Mouse (Mus musculus) spleen, postnatal 36 days (tissue): ENCODE data around the gene Atl2.

Source experiments
- DNase-seq, 2 experiments: peaks; one replicate each; pipeline ENCODE4 v3.0.0; 2022; ENCODE audit warnings: low spot score in 2 of 2, mixed read lengths in 1 of 2

Gene Atl2

DNA sequence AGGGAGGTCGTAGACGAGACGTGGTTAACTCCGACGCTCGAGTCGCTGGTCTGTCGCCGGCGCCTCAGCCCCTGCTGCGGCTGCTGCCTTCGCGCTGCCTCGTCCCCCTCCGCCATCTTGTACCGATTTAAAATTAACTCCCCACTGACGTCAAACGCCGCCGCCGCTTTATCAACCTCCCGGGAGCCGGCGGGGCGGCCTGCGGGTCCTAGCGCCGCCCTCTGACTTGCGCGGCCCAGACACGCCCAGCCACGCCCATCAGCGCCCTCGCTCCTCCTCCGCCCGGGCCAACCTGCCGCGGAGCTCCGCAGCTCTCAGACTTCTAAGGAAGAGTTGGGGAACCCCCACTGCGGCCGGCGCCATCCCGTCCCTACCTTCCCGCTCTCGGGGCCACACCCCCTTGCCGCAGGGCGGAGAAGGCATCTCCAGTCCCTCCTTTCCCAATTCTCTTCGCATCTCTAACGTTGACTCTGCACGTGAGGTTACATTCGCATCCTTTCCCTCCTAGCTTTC is at the start of gene Atl2:
Atl2 (minus strand) TSS at position 213 of the 513 bp plus-strand sequence.
- DNase-seq: peak; percentile 95

GRCm38 (mm10) chr17:79944851-79945250 is 48.9 kb upstream of the Atl2 start:
- no peak for DNase-seq

DNA sequence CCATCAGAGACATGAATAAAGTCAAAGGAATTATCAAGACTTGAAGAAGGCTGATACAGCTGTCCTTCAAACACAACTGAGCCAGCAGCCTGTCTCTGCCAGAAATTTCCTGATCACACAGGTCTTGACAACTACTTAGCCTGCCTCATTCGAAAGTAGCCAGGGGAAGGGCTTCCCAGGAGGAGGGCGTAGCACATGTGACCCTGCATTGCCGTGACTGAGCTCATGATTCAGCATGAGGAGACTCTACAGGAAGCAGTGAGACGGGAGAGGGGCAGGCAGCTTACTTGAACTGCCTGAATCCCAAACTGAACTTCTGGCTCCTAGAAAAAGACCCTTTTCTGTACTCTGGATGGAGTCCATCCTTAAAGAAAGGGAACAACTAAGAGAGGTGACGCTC is 46.5 kb upstream of the Atl2 start:
- DNase-seq: no peak

DNA sequence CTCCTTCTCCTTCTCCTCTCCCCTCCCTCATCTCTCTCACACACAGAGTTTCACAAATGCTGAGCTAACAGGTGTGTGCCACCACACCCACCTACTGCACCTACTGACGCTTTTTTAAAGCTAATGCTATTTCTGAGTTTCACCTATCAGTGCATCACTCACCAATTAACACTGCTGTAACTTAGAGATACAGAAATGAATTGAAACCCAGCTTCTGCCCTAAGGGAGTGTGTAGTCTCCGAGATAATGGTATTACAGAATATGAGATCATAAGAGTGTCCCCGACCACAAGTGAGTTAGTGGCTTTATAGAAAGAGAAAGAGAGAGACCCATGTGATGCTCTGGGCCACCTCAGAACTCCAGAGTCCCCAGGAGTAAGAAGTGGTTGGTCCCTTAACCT is 43.2 kb upstream of the Atl2 start:
- no peak for DNase-seq

- DNase-seq: no peak
Measured at GRCm38 (mm10) chr17:79937921-79938601, 42.1 kb upstream of the Atl2 start.

DNA sequence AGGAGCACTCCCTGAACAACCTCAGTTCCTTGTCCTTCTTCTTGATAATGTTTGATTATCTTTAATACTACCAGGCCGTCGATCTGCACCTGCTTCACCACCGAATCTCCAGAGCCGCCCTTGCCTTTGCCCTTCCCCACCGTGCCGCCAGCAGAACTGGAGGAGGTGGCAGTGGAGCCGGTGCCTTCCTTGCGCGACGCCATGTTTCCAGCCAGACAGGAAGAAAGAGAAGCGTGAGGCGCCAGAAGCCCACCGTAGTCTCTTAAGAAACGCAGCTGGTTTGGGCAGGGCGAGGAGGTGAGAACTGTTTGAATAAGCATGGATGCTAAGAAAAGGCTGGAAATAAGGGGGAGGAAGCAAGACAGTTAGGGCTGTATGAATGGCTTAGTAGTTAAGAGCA is 38.4 kb upstream of the Atl2 start:
- DNase-seq: no peak

DNA sequence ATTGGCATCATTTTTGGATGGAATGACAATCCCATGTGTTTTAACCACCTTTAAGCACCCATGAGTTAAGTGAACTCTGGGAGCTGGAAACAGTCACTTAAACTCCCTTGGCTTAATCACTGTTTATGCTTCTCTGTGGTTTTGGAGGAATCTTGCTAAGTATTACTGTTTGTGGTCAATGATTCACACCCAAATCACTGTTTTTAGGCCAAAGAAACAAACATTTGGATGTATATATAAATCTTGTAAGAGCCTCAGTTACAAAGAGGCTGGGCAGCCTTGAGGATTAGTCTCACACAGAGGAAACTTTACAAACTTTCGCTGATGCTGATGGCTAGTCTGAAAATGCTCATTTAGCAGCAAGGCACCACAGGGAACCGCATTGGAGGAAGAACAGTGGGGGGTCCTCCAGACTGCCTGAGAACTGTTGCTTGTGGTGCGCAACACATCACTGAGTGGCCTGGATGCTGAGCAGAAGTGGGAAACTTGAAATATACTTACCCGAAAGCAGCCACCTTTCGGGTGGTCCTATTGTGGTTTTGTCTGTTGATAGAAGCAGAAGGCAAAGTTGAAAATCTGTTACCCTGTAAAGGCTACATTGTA is 36.9 kb upstream of the Atl2 start:
- no peak for DNase-seq

- peak; percentile 22 to 24 for DNase-seq
Measured at GRCm38 (mm10) chr17:79927110-79927509, 31.2 kb upstream of the Atl2 start.

DNA sequence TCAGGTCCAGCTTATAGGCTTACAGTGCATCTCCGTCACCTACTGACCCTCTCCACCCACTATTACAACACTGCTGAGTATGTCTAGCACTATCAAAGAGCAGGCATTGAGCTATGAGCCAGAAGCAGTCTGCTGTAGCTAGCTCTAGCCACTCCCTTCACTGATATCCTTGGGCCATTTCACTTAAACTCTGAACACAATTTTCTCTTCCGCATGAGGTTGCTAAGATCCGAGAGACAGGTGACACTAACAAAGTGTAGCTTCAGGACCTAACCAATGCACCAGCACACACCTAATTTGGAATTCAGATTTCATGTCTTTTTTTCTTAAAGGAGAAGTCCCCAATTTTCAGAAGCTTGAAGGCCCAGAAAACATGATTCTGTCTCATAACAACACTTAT is 30.6 kb upstream of the Atl2 start:
- no peak for DNase-seq

DNA sequence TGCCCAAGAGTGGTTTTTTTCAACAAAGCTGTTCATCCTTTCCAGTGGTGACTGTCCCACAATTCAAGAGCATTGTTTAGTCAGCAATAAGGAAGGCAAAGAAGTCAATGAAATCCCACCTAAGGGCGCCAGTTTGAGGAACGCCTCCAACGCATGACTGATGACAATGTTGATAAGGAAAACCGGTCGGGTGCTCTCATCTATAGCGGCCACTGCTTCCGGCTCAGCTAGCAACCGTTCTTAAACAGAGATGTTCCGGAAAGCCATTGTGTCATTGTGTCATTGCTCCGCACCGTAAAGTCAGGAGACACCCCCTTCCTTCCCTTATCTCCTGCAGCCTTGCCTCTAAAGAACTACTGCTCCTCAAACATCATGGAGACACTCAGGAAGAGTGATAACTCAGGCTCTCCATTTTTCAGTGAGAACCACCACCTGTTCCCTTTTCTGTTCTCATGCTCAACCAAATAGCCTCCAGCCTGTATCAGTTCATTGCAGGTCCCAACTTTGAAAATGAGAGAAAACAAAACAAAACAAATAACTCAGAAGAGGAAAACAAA is 30.0 kb upstream of the Atl2 start:
- DNase-seq: no peak

DNA sequence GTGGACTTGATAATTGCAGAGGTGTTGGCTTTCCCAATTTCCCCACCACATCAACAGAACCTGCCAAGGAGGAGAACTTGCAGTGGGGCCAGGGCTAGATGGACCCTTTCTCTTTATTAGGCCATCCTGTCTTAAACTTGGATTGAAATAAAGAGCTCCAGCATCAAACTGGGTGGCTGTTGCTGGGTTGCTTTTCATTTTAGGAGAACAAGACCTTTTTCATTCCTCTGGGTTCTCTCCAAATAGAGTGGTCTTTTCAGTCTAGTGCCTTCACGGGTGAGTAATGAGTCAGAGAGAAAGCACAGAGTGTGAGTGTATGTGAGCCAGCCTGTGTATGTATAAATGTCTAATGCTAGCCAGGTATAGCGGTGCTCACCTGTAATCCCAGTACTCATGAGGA is 24.4 kb upstream of the Atl2 start:
- DNase-seq: no peak

DNA sequence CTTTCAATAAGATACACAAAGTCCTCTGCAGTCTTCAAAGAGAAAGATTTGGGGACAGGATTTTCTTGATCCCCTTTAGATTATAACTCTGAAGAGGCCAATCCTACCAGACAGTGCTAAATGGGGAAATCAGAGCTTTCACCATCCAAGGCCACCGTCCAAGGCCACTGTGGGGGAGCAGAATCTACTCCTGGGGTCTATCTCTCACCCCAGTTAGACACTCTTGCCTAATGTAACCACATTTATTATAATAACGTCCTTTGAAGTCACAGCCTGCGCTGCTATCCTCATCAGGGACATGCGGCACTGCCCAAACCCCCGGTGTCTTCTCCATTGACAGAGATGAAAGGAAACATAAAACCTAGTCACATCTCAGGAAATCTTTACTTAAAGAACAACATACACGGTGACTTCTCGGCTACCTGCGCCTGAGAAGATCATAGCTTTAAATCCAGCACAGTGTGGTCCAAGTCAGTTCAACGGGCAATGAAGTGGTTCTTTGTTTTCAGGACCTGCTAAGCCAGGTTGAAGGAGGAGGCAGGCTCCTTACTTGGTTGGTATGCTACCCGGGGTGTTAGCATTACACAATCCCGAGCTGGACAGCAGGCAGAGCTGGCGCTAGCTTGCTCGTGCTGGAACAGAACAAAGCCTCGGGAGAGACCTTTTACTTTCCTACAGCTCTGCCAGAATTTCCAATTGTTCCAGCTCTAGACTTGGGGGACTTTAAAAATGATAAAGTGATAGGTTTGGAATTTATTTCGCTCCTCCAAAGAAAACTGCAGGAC is 23.8 kb upstream of the Atl2 start:
- no peak for DNase-seq

DNA sequence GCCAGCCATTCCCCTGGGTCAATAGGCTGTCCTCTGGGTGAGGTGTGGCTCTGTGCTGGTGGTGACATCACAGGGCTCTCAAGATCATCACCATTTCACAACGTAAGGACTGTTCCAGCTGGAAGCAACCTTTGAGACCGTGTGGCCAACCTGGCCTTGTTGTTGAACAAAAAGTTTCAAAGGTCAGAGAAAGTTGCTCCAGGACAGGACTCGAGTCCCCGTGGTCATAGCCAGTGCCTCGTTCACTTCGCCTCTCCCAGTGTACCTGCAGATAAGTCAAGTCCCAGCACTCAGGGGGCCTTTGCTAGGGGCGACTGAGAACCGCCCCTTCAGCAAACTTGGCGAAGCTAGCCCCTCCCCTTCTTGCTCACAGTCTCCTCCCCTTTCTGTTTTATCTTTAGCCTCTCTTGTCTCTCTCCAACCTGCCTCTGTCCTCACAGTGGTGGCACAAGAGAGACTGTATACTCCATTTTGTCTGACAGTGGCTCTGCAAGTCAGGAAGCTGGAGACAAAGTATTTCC is 22.6 kb upstream of the Atl2 start:
- DNase-seq: no peak

DNA sequence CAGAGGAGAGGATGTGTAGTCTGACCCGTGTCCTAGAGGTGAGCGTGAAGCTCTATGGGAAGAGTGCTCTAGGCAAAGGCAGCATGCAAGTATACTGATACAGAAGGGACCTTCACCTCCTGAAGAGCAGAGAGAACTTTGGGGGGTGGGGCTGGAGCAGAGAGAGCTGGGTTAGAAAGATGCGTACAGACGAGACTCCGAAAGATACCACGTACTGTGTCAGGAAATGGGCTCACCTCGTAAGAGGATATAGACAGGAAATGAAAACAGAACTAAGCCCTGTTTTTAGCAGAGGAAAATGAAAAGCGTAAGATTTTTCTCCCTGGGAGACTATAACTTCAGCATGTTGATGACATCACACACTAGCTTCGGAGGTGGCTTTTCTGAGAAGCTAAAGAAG is 21.1 kb upstream of the Atl2 start:
- DNase-seq: no peak

- DNase-seq: no peak
Measured at GRCm38 (mm10) chr17:79912174-79912573, 16.3 kb upstream of the Atl2 start.

DNA sequence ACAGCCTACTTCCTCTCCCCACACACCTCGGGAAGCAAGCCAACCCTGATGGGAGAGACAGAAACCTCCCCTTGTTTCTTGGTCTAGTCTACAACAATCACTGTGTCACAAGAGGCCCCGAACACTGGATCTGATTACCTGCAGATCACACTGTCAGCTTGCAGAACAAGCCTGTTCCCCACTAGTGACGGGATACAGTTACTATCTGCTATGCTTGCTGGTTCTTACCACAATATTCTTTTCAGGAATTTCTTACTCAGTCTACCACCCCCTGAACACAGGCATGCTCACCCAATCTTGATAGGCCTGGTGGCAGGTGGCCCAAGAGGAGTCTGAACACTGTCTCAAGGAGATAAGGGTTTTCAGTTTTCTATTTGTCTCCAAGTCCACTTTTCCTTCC is 15.8 kb upstream of the Atl2 start:
- no peak for DNase-seq

DNA sequence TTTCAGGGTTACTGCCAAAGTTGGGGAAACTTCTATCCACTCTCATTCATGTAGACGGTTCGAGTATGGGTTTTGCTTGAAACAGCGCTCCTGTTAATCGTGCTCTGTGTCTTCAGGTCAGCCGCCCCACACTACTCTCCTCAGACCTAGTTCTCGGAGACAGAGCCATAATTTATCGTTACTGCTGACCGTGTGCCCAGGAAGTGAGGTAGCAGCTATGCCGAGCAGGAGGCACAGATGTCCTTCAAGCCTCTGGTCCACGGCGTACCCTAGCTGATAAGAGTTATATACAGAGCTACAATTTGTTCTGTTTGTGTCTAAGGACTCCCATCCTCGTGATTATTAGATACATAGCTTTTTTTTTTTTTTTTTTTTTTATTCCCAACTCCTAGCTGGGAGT is 13.6 kb upstream of the Atl2 start:
- no peak for DNase-seq

DNA sequence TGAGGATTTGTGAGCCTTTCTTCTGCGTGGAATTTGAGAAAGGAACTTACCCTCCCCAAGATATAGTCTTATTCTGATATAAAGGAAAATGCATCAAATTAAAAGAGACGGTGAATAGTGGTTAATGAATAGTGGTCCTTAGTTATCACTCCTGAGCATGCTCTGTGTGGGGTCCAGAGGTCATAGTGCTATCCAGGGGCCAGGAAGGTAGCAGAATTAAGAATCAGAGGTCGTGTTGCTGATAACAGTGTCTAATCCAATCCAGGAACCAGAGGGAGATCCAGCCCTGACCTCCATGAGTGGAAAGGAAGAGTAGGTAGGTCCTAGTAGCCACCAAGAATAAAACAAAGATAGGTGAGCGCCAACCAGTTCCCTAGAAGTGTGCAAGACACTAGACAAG is 11.8 kb upstream of the Atl2 start:
- DNase-seq: no peak

- no peak for DNase-seq
Measured at GRCm38 (mm10) chr17:79906791-79907494, 11.0 kb upstream of the Atl2 start.

GRCm38 (mm10) chr17:79904593-79904992 is 8.7 kb upstream of the Atl2 start:
- DNase-seq: no peak

DNA sequence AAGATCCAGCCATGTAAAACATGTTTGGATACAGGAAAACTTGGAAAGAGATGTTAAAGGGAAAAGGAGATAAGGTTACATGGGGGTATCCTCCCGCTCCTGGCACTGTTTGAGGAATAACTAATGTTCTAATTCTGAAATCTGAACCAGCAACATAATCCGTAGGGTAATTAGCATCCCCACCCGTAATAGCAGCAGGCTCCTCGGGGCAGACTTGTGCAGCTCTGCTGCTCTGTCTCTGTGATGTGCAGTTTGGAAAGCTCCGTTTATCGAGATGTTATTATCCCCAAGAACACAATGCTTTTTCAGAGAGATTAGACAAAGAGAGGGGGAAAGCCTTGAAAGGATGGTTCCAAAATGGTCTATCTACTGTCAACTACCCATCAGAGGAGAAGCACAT is 5.3 kb upstream of the Atl2 start:
- DNase-seq: no peak
